16 mouse cellular contexts compared by ENCODE assay signal in genomic region chr13:30989710-30990109, GRCm38 (mm10). TPM values are rescaled to one million over a fixed set of nuclear protein-coding genes. Genes with fewer than 3 reads are reported as not detected.
"Had no signal": no experiment of that assay in that cellular context is flagged by ENCODE, and none has a peak within 500 bp of the region (broad histone marks: within the 10 kb centered on the region; RNA-seq: fewer than 3 reads in every experiment).

No protein-coding gene starts in this region.

- H3K9ac ChIP-seq: limb, embryonic 13.5 days; liver, embryonic 14.5 days; neural tube, embryonic 13.5 days had no signal

- H3K9me3 ChIP-seq: limb, embryonic 13.5 days; midbrain, embryonic 10.5 days; neural tube, embryonic 13.5 days had no signal

- H3K27ac ChIP-seq: limb, embryonic 13.5 days; liver, embryonic 14.5 days; midbrain, embryonic 10.5 days; neural tube, embryonic 13.5 days had no signal

- H3K4me2 ChIP-seq: limb, embryonic 13.5 days; neural tube, embryonic 13.5 days had no signal

- ATAC-seq: hindbrain, embryonic 16.5 days; inflammation-experienced regulatory T-cells, adult 6 months; midbrain, embryonic 16.5 days had no signal

- DNase-seq: kidney, adult 8-10 months; kidney, postnatal 25 days; left cerebral cortex, postnatal 4 days; lung, adult 2 months; right cerebral cortex, postnatal 14 days; thymus, adult 2 months; thymus, postnatal 25 days had no signal

- H3K36me3 ChIP-seq: limb, embryonic 13.5 days; midbrain, embryonic 10.5 days; neural tube, embryonic 13.5 days had no signal

- H3K4me3 ChIP-seq: limb, embryonic 13.5 days; midbrain, embryonic 10.5 days; neural tube, embryonic 13.5 days had no signal

RNA-seq across cellular contexts. Expression of gene Gm5447, which starts 15.7 kb away (rescaled TPM):
- polyA plus RNA-seq: inflammation-experienced regulatory T-cells, adult 6 months; kidney, embryonic 16.5 days; limb, embryonic 13.5 days; liver, adult 2 months; liver, embryonic 14.5 days; lung, adult 2 months; midbrain, embryonic 16.5 days; neural tube, embryonic 13.5 days; thymus, adult 2 months had no signal

RNA-seq across cellular contexts. Expression of gene Hus1b, which starts 42.2 kb away (rescaled TPM):
- polyA plus RNA-seq: hindbrain, embryonic 16.5 days; kidney, embryonic 16.5 days; limb, embryonic 13.5 days; midbrain, embryonic 16.5 days; neural tube, embryonic 13.5 days had no signal
